Mouse (Mus musculus) MEL (cell line): Measurements from ENCODE around the gene Pknox1. TPM values are rescaled to one million over a fixed set of nuclear protein-coding genes. Genes with fewer than 3 reads are reported as not detected.

Source experiments
- DNase-seq: peaks from one replicate; pipeline ENCODE4 v3.0.0; 2011; ENCODE audit warnings: low read depth, low spot score
- H3K27ac ChIP-seq: 2 replicates; pipeline ENCODE4 v1.5.1; 2012; ENCODE audit warnings: low read depth, mild to moderate bottlenecking, control low read depth, low read length, moderate library complexity; ENCODE audit not compliant: control insufficient read depth
- H3K27me3 ChIP-seq, 2 experiments: fragments of 150-350 bp in 1 of 2; sonication (generic) in 1 of 2; 2 replicates each; pipeline ENCODE4 v1.6.1; 2012; ENCODE audit warnings: low read length in 2 of 2, mild to moderate bottlenecking in 2 of 2, improper control_type of control experiment in 1 of 2, moderate library complexity in 1 of 2; ENCODE audit not compliant: insufficient read depth in 2 of 2, control insufficient read depth in 1 of 2
- H3K36me3 ChIP-seq, 2 experiments: 2 replicates each; pipeline ENCODE4 v1.6.1; 2012 to 2014; ENCODE audit warnings: low read length in 2 of 2, improper control_type of control experiment in 1 of 2, inconsistent platforms in 1 of 2, mild to moderate bottlenecking in 1 of 2; ENCODE audit not compliant: insufficient read depth in 2 of 2, control insufficient read depth in 1 of 2
- H3K4me1 ChIP-seq, 2 experiments: fragments of 150-350 bp in 1 of 2; sonication (generic) in 1 of 2; 2 replicates each; pipeline ENCODE4 v1.6.1; 2012; ENCODE audit warnings: low read length in 2 of 2, improper control_type of control experiment in 1 of 2, mild to moderate bottlenecking in 1 of 2; ENCODE audit not compliant: insufficient read depth in 2 of 2, control insufficient read depth in 1 of 2
- H3K4me3 ChIP-seq, 2 experiments: fragments of 150-350 bp in 1 of 2; sonication (generic) in 1 of 2; 2 replicates each; pipeline ENCODE4 v1.5.1; 2012; ENCODE audit warnings: low read depth in 2 of 2, low read length in 2 of 2, mild to moderate bottlenecking in 2 of 2, moderate library complexity in 2 of 2, control low read depth in 1 of 2, improper control_type of control experiment in 1 of 2; ENCODE audit not compliant: control insufficient read depth in 1 of 2, insufficient read depth in 1 of 2
- H3K79me2 ChIP-seq: 2 replicates; pipeline ENCODE4 v1.6.1; 2012; ENCODE audit warnings: mild to moderate bottlenecking, low read length, moderate library complexity; ENCODE audit not compliant: control insufficient read depth, poor library complexity, insufficient read depth
- H3K9ac ChIP-seq: 2 replicates; pipeline ENCODE4 v1.6.1; 2012; ENCODE audit warnings: low read depth, mild to moderate bottlenecking, control low read depth, low read length, moderate library complexity; ENCODE audit not compliant: control insufficient read depth, poor library complexity, severe bottlenecking
- H3K9me3 ChIP-seq: fragments of 150-350 bp; sonication (generic); replicated peaks from 2 replicates; pipeline ENCODE4 v1.6.1; 2012; ENCODE audit warnings: mild to moderate bottlenecking, low read length, improper control_type of control experiment, moderate library complexity; ENCODE audit not compliant: insufficient read depth
- BHLHE40 ChIP-seq: IDR thresholded peaks from 2 replicates; pipeline ENCODE4 v1.6.1; 2012; ENCODE audit warnings: low read depth, mild to moderate bottlenecking, inconsistent platforms, low read length, improper control_type of control experiment, borderline replicate concordance
- CHD2 ChIP-seq: IDR thresholded peaks from 2 replicates; pipeline ENCODE4 v1.6.1; 2011; ENCODE audit warnings: low read length, improper control_type of control experiment
- CTCF ChIP-seq, 3 experiments: IDR thresholded peaks in 2 of 3; conservative IDR thresholded peaks in 1 of 3; 2 replicates each; pipeline ENCODE4 v1.5.1; 2011 to 2012; ENCODE audit warnings: low read length in 3 of 3, low read depth in 2 of 3, mild to moderate bottlenecking in 2 of 3, improper control_type of control experiment in 1 of 3, inconsistent platforms in 1 of 3, mixed read lengths in 1 of 3, moderate library complexity in 1 of 3; ENCODE audit not compliant: control insufficient read depth in 1 of 3, insufficient read depth in 1 of 3, poor library complexity in 1 of 3, severe bottlenecking in 1 of 3
- E2F4 ChIP-seq: IDR thresholded peaks from 2 replicates; pipeline ENCODE4 v1.6.1; 2011; ENCODE audit warnings: low read depth, low read length, improper control_type of control experiment, borderline replicate concordance
- ELF1 ChIP-seq: IDR thresholded peaks from 2 replicates; pipeline ENCODE4 v1.6.1; 2014; ENCODE audit warnings: low read depth, mild to moderate bottlenecking, inconsistent platforms, low read length, improper control_type of control experiment, moderate library complexity
- EP300 ChIP-seq, 2 experiments: IDR thresholded peaks; 2 replicates each; pipeline ENCODE4 v1.6.1; 2011; ENCODE audit warnings: improper control_type of control experiment in 2 of 2, low read length in 2 of 2, low read depth in 1 of 2, mild to moderate bottlenecking in 1 of 2
- GABPA ChIP-seq: IDR thresholded peaks from 2 replicates; pipeline ENCODE4 v1.6.1; 2012; ENCODE audit warnings: low read depth, mild to moderate bottlenecking, inconsistent platforms, low read length, improper control_type of control experiment, moderate library complexity
- JUND ChIP-seq: IDR thresholded peaks from 2 replicates; pipeline ENCODE4 v1.6.1; 2011; ENCODE audit warnings: low read depth, mild to moderate bottlenecking, improper control_type of control experiment, low read length
- MAFK ChIP-seq: IDR thresholded peaks from 2 replicates; pipeline ENCODE4 v1.6.1; 2011; ENCODE audit warnings: low read depth, mild to moderate bottlenecking, low read length, improper control_type of control experiment, borderline replicate concordance
- MAZ ChIP-seq: IDR thresholded peaks from 2 replicates; pipeline ENCODE4 v1.6.1; 2012; ENCODE audit warnings: low read depth, mild to moderate bottlenecking, inconsistent platforms, low read length, improper control_type of control experiment
- MXI1 ChIP-seq: IDR thresholded peaks from 2 replicates; pipeline ENCODE4 v1.6.1; 2011; ENCODE audit warnings: mild to moderate bottlenecking, low read depth, low read length, improper control_type of control experiment
- MYB ChIP-seq: IDR thresholded peaks from 2 replicates; pipeline ENCODE4 v1.6.1; 2011; ENCODE audit warnings: mild to moderate bottlenecking, low read depth, low read length, improper control_type of control experiment
- MYC ChIP-seq: IDR thresholded peaks from 2 replicates; pipeline ENCODE4 v1.6.1; 2011; ENCODE audit warnings: low read depth, mild to moderate bottlenecking, low read length, improper control_type of control experiment, moderate library complexity
- NELFE ChIP-seq: IDR thresholded peaks from 2 replicates; pipeline ENCODE4 v1.6.1; 2011; ENCODE audit warnings: low read depth, low read length, improper control_type of control experiment
- POLR2AphosphoS5 ChIP-seq: IDR thresholded peaks from 2 replicates; pipeline ENCODE4 v1.6.1; 2012; ENCODE audit warnings: low read depth, borderline replicate concordance, mild to moderate bottlenecking, inconsistent platforms, low read length, moderate library complexity, mixed read lengths
- RAD21 ChIP-seq: IDR thresholded peaks from 2 replicates; pipeline ENCODE4 v1.6.1; 2011; ENCODE audit warnings: mild to moderate bottlenecking, low read depth, low read length, improper control_type of control experiment
- SIN3A ChIP-seq: IDR thresholded peaks from 2 replicates; pipeline ENCODE4 v1.6.1; 2012; ENCODE audit warnings: low read length, improper control_type of control experiment, inconsistent platforms
- SMC3 ChIP-seq: IDR thresholded peaks from 2 replicates; pipeline ENCODE4 v1.6.1; 2011; ENCODE audit warnings: low read depth, low read length, improper control_type of control experiment
- TBP ChIP-seq: IDR thresholded peaks from 2 replicates; pipeline ENCODE4 v1.8.0; 2011; ENCODE audit warnings: low read depth, low read length, improper control_type of control experiment
- UBTF ChIP-seq: IDR thresholded peaks from 2 replicates; pipeline ENCODE4 v1.6.1; 2012; ENCODE audit warnings: low read depth, mild to moderate bottlenecking, inconsistent platforms, low read length, improper control_type of control experiment, moderate library complexity, borderline replicate concordance; ENCODE audit not compliant: insufficient read depth
- USF1 ChIP-seq: IDR thresholded peaks from 2 replicates; pipeline ENCODE4 v1.6.1; 2014; ENCODE audit warnings: low read depth, mild to moderate bottlenecking, inconsistent platforms, low read length, improper control_type of control experiment, moderate library complexity
- ZKSCAN1 ChIP-seq: IDR thresholded peaks from 2 replicates; pipeline ENCODE4 v1.6.1; 2012; ENCODE audit warnings: low read depth, mild to moderate bottlenecking, inconsistent platforms, low read length, improper control_type of control experiment, moderate library complexity
- ZMIZ1 ChIP-seq: IDR thresholded peaks from 2 replicates; pipeline ENCODE4 v1.6.1; 2012; ENCODE audit warnings: low read depth, mild to moderate bottlenecking, inconsistent platforms, low read length, improper control_type of control experiment, moderate library complexity
- ZNF384 ChIP-seq: IDR thresholded peaks from 2 replicates; pipeline ENCODE4 v1.6.1; 2012; ENCODE audit warnings: low read depth, mild to moderate bottlenecking, inconsistent platforms, low read length, improper control_type of control experiment
- polyA plus RNA-seq, 2 experiments: library from polyadenylated mRNA; stranded (reverse) in 1 of 2; unstranded in 1 of 2; fragments of >175 nt in 1 of 2; fragments of >200 nt in 1 of 2; gene quantifications; 2 replicates each; pipeline versions ENCODE4 v1.2.1 to v1.2.4; 2012; ENCODE audit warnings: low replicate concordance in 2 of 2, low read depth in 1 of 2; ENCODE audit not compliant: insufficient read length in 2 of 2, insufficient read depth in 1 of 2, missing spikeins in 1 of 2
- total RNA-seq: library from RNA; depleted of rRNA; stranded (reverse); fragments of 300-350 nt; gene quantifications from 2 replicates; pipeline ENCODE4 v1.2.3, GENCODE M21; 2012

Pknox1 gene
- total and polyA plus RNA-seq, 3 experiments = 13.2 to 34.1 (median 13.6) TPM

DNA sequence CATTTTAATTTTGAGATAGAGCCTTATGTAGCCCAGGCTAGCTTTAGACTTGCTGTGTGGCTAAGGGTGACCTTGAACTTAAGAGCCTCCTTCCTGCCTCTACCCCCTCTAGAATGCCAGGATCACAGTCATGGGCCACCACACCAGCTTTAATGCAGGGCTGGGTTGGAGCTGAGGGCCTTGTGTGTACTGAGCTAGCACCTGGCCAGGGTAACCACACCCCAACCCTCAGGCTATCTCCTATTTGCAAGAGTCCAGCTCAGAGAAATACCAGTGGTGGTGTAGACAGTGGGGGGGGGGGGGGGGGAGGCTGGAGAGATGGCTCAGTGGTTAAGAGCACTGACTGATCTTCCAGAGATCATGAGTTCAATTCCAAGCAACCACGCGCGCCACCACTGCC is 38.7 kb upstream of the Pknox1 start:
- no peak overlapping the region for H3K4me3 ChIP-seq
- no peaks in the 10 kb centered on the region for H3K9me3 ChIP-seq
- no peak overlapping the region for H3K27ac ChIP-seq
- H3K27me3 ChIP-seq = no peaks in the 10 kb centered on the region
- H3K4me1 ChIP-seq = no peaks in the 10 kb centered on the region
- no peak for TF ChIP-seq JUND
- TF ChIP-seq ZMIZ1 = no peak
- TF ChIP-seq GABPA = no peak
- no peak for TF ChIP-seq EP300 (IDR thresholded peaks at IDR 0.05; ENCODE audit: low read depth in 1 of 2, low read length in 2 of 2)
- no peak for TF ChIP-seq CHD2
- TF ChIP-seq MYC = no peak
- no peak for TF ChIP-seq MAZ
- no peak for TF ChIP-seq UBTF
- TF ChIP-seq NELFE = no peak
- no peak for TF ChIP-seq USF1
- TF ChIP-seq ELF1 = no peak
- no peak for TF ChIP-seq MYB
- TF ChIP-seq POLR2AphosphoS5 = no peak
- DNase-seq = no peak
- H3K79me2 ChIP-seq = no peaks in the 10 kb centered on the region
- H3K36me3 ChIP-seq = peaks cover 1 to 3% of the 10 kb centered on the region in 2 experiments; a peak in 2 of 4 replicates
- H3K9ac ChIP-seq = no peak overlapping the region

DNA sequence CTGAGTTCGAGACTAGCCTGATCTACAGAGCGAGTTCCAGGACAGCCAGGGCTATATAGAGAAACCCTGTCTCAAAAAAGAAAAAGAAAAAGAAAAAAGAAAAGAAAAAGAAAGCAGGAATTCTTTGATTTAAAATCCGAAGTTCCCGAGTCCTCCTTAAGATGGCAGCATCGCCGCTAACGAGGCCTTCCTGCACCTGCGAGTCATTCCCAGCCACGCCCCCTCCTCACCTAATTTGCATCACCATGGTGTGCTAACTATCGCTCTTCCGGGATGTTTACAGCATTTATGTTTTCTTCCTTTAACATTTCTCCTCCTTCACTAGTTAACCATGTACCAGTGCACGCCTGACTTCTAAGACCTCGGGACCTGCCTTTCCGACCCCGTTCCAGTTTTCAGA is 35.2 kb upstream of the Pknox1 start:
- no peaks in the 10 kb centered on the region for H3K9me3 ChIP-seq
- H3K27me3 ChIP-seq = no peaks in the 10 kb centered on the region
- H3K4me3 ChIP-seq = no peak overlapping the region
- no peaks in the 10 kb centered on the region for H3K36me3 ChIP-seq
- no peaks in the 10 kb centered on the region for H3K79me2 ChIP-seq
- no peak overlapping the region for H3K9ac ChIP-seq
- no peaks in the 10 kb centered on the region for H3K4me1 ChIP-seq
- DNase-seq = peak; percentile 32
- TF ChIP-seq MYB = no peak
- no peak for TF ChIP-seq ZNF384
- no peak for TF ChIP-seq TBP
- TF ChIP-seq ZKSCAN1 = no peak
- no peak for TF ChIP-seq SIN3A
- TF ChIP-seq MXI1 = no peak
- peak; percentile 41 for TF ChIP-seq RAD21
- TF ChIP-seq BHLHE40 = no peak
- no peak for TF ChIP-seq MAFK
- TF ChIP-seq SMC3 = peak; percentile 28; the same call in 1 of the 2 replicates
- no peak for TF ChIP-seq E2F4
- TF ChIP-seq CTCF (IDR thresholded peaks at IDR 0.05 in 2 of 3, conservative IDR thresholded peaks at IDR 0.05 in 1 of 3; ENCODE audit: control insufficient read depth in 1 of 3, insufficient read depth in 1 of 3, low read depth in 2 of 3, low read length in 3 of 3, poor library complexity in 1 of 3, severe bottlenecking in 1 of 3) = peak; percentile 15 to 41 (median 40); a peak in 4 of 6 replicates
- no peak overlapping the region for H3K27ac ChIP-seq
